Mouse (Mus musculus) G1E (cell line): ENCODE measurements around the gene Ephb1. TPM values are rescaled to one million over a fixed set of nuclear protein-coding genes. Genes with fewer than 3 reads are reported as not detected.

Source experiments
- ATAC-seq: 2 replicates; pipeline ENCODE4 v1.8.0; 2016; ENCODE audit warnings: mild to moderate bottlenecking; ENCODE audit not compliant: insufficient number of reproducible peaks, poor library complexity, low FRiP score, severe bottlenecking; ENCODE audit errors: extremely low read depth
- DNase-seq: peaks from one replicate; pipeline ENCODE4 v3.0.0; 2012; ENCODE audit warnings: low spot score
- H3K27me3 ChIP-seq: 2 replicates; pipeline ENCODE4 v1.6.1; 2012; ENCODE audit warnings: mild to moderate bottlenecking, low read length, inconsistent platforms; ENCODE audit not compliant: insufficient read depth
- H3K36me3 ChIP-seq: replicated peaks from 2 replicates; pipeline ENCODE3; 2012; ENCODE audit warnings: mild to moderate bottlenecking, inconsistent platforms
- H3K4me1 ChIP-seq: 2 replicates; pipeline ENCODE4 v1.6.1; 2012; ENCODE audit warnings: low read depth, low read length, inconsistent platforms, mixed read lengths; ENCODE audit not compliant: insufficient read depth
- H3K4me3 ChIP-seq: 2 replicates; pipeline ENCODE4 v1.5.1; 2012; ENCODE audit warnings: low read depth, mild to moderate bottlenecking, inconsistent platforms, low read length, moderate library complexity, mixed read lengths
- H3K9me3 ChIP-seq: replicated peaks from 2 replicates; pipeline ENCODE4 v1.6.1; 2012; ENCODE audit warnings: inconsistent platforms
- CTCF ChIP-seq: IDR thresholded peaks from 2 replicates; pipeline ENCODE4 v1.5.1; 2012; ENCODE audit warnings: low read depth, low read length, inconsistent platforms, mixed read lengths
- GATA1 ChIP-seq: IDR thresholded peaks from 2 replicates; pipeline ENCODE4 v1.6.1; 2012; ENCODE audit warnings: borderline replicate concordance, low read length, inconsistent platforms, mixed read lengths
- GATA2 ChIP-seq: IDR thresholded peaks from 2 replicates; pipeline ENCODE4 v1.6.1; 2012; ENCODE audit warnings: low read depth, low read length, inconsistent platforms, borderline replicate concordance
- POLR2AphosphoS5 ChIP-seq: IDR thresholded peaks from 2 replicates; pipeline ENCODE4 v1.6.1; 2012; ENCODE audit warnings: low read depth, low read length, inconsistent platforms; ENCODE audit not compliant: insufficient replicate concordance
- TAL1 ChIP-seq: conservative IDR thresholded peaks from 2 replicates; pipeline ENCODE4 v1.6.1; 2012; ENCODE audit warnings: low read depth, low read length, inconsistent platforms, mixed read lengths
- polyA plus RNA-seq: library from polyadenylated mRNA; stranded (reverse); fragments of >175 nt; gene quantifications from 2 replicates; pipeline ENCODE4 v1.2.3, GENCODE M21; 2012
- total RNA-seq, 2 experiments: library from RNA; stranded (forward) in 1 of 2; stranded (reverse) in 1 of 2; fragments of 200-1000 nt in 1 of 2; fragments of >200 nt in 1 of 2; fragmentation: Nextera tagmentation in 1 of 2; gene quantifications; 2 replicates each; pipeline ENCODE4 v1.2.3; 2014 to 2017

Ephb1 gene
- total and polyA plus RNA-seq, 3 experiments, result 0.05 TPM; not detected in 2

GRCm38 (mm10) chr9:101956228-101956627 lies 398.3 kb downstream of the Ephb1 start:
- H3K9me3 ChIP-seq, result peaks cover 40% of the 10 kb centered on the region
- TF ChIP-seq GATA1 (no peak), POLR2AphosphoS5 (no peak), TAL1 (no peak), CTCF (no peak), GATA2 (no peak)

DNA sequence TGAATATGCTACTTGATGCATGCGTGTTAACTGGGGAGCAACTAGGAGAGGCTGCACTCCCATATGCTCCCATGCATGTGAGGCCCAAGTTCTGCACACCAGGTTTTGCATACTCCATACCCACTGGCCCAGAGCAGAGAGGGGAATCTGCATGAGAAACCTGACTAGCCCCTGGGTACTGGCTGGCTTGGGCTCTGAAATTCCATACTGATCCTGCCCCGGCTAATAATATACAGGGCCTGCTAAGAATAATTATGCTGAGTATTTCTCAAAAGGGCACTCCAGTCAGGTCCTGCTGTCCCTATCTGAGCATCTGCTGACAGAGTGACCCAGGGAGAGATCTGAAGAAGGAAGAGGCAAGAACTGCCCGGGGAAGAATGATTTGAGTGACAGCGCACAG lies 400.0 kb downstream of the Ephb1 start:
- ATAC-seq, result no peak
- no peak for TF ChIP-seq CTCF
- TF ChIP-seq GATA1, result no peak
- TF ChIP-seq GATA2, result no peak
- TF ChIP-seq POLR2AphosphoS5, result no peak
- TF ChIP-seq TAL1, result no peak

More at GRCm38 (mm10) chr9:101956228-101956627, 398.3 kb downstream of the Ephb1 start:
- no peaks in the 10 kb centered on the region for H3K27me3 ChIP-seq
- DNase-seq, result no peak
- no peaks in the 10 kb centered on the region for H3K36me3 ChIP-seq
- H3K4me3 ChIP-seq, result no peak overlapping the region
- no peak for ATAC-seq
- H3K4me1 ChIP-seq, result no peaks in the 10 kb centered on the region

DNA sequence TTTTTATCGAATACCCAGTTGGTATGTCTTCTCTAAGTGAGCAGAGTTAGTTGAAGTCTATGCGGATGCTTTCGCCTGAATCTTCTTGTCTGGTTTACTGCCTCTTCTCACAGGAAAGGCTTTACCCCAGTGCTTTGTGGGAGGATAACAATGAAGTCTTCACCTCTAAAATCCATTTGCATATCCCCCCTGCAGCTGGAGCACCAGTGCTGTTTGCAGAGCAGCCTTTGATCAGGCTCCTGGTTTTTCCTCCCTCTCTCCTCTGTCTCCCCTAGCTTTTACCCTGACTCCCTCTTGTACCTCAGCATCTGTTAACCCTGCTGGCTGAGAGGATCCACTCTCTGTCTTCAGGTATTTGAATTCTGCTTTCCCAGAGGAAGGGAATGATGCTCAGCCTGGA lies 404.4 kb downstream of the Ephb1 start:
- peaks cover 37% of the 10 kb centered on the region for H3K9me3 ChIP-seq

More for the DNA sequence above, 400.0 kb downstream of the Ephb1 start:
- Histone ChIP-seq H3K4me1 (no peaks in the 10 kb centered on the region), H3K36me3 (no peaks in the 10 kb centered on the region), H3K27me3 (no peaks in the 10 kb centered on the region), H3K4me3 (no peak overlapping the region), H3K9me3 (peaks cover 39% of the 10 kb centered on the region)
- no peak for DNase-seq

DNA sequence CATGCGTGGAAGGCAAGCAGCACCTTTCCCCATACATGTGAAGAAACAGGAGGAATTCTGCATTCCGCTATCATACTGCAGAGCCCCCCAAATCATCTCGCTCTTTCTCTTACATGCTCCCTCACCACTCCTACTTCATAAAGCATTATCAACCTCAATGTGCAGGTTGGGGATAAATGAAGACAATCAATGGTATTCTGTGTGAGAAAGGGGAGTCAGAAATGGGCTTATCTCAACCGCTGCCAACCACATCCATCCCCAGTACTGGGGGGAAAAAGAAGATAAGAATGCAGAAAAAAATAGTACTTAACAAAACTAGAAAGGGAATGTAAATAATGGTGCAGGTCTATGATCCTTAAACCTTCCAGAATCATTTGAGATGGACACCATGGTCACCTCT lies 408.7 kb downstream of the Ephb1 start:
- Histone ChIP-seq H3K36me3 (no peaks in the 10 kb centered on the region), H3K9me3 (peaks cover 50% of the 10 kb centered on the region), H3K4me1 (no peaks in the 10 kb centered on the region), H3K4me3 (no peak overlapping the region), H3K27me3 (no peaks in the 10 kb centered on the region)
- TF ChIP-seq POLR2AphosphoS5 (no peak), TAL1 (no peak), GATA2 (no peak), CTCF (no peak), GATA1 (no peak)
- ATAC-seq, result no peak
- DNase-seq, result no peak

More for the DNA sequence above, 404.4 kb downstream of the Ephb1 start:
- no peak overlapping the region for H3K4me3 ChIP-seq
- DNase-seq (no peak), ATAC-seq (no peak)
- TF ChIP-seq GATA2 (no peak), GATA1 (no peak), POLR2AphosphoS5 (no peak), TAL1 (no peak), CTCF (no peak)
- H3K27me3 ChIP-seq, result no peaks in the 10 kb centered on the region
- H3K36me3 ChIP-seq, result no peaks in the 10 kb centered on the region
- no peaks in the 10 kb centered on the region for H3K4me1 ChIP-seq

DNA sequence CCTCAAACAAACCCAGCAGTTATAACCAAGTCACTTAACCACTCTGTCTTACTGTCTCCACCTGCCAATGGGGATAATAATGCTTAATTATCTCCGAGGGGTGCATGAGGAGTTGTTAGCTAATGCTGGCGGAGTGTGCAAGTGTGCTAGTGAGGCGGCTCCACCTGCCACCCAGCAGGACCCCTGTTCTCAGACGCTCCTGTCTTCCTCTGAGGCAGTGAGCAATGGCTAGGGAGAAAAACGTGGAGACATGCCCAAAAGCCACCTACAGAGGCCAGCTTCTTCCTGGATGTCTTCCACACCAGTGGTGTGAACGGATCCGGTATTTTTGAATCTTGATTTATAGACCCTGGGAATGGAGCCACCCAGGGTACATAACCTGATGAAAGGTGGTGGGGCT lies 409.2 kb downstream of the Ephb1 start:
- no peak for TF ChIP-seq GATA1
- TF ChIP-seq GATA2, result no peak
- TF ChIP-seq TAL1, result no peak
- TF ChIP-seq CTCF, result no peak
- TF ChIP-seq POLR2AphosphoS5, result no peak

DNA sequence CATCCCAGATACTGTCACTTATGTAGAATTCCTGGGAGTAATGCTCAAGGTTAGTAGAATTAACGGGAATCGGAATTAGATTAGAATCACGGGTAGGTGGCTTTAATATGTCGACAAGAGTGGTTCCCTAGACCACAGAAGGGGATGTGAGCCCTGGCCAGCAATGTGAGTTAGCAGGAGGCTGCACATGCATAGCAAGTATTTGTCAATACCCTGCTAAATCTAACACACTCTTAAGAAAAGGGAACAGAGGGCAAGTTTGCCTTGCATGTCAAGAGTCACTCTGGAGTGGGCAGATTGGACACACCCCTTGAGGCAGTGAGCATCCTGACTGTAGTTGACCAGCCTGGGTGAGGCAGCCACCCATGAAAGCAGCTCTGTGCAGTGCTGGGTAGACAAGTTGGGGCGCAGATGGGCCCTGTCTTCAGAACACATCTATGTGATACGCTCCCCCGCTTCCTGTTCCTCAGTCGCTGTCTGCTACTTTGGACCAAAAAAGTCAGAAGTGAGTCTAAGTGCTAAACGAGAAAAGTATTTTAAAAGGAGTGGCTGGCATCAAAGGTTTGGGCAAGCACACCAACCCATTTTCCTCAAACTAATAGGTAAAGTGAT lies 412.3 kb downstream of the Ephb1 start:
- Histone ChIP-seq H3K27me3 (no peaks in the 10 kb centered on the region), H3K36me3 (no peaks in the 10 kb centered on the region), H3K4me1 (no peaks in the 10 kb centered on the region), H3K4me3 (no peak overlapping the region), H3K9me3 (peaks cover 68% of the 10 kb centered on the region)
- TF ChIP-seq CTCF (no peak), TAL1 (no peak), GATA1 (no peak), POLR2AphosphoS5 (no peak), GATA2 (no peak)
- no peak for ATAC-seq
- DNase-seq, result no peak

More for the DNA sequence above, 409.2 kb downstream of the Ephb1 start:
- no peaks in the 10 kb centered on the region for H3K27me3 ChIP-seq
- no peak for ATAC-seq
- peaks cover 49% of the 10 kb centered on the region for H3K9me3 ChIP-seq
- no peaks in the 10 kb centered on the region for H3K36me3 ChIP-seq
- H3K4me1 ChIP-seq, result no peaks in the 10 kb centered on the region
- DNase-seq, result no peak
- no peak overlapping the region for H3K4me3 ChIP-seq
